Mouse (Mus musculus) duodenum, adult 2 months (tissue): ENCODE results near the gene Mettl17. TPM values are rescaled to one million over a fixed set of nuclear protein-coding genes. Genes with fewer than 3 reads are reported as not detected.

Experiments
- polyA plus RNA-seq: library from polyadenylated mRNA; depleted of rRNA; stranded (reverse); fragments of >200 nt; gene quantifications from 2 replicates; pipeline ENCODE4 v1.2.3, GENCODE M21; 2012; ENCODE audit warnings: low replicate concordance; rRNA removed

Mettl17 gene
- 27.0 and 44.2 TPM in 2 replicates for polyA plus RNA-seq

DNA sequence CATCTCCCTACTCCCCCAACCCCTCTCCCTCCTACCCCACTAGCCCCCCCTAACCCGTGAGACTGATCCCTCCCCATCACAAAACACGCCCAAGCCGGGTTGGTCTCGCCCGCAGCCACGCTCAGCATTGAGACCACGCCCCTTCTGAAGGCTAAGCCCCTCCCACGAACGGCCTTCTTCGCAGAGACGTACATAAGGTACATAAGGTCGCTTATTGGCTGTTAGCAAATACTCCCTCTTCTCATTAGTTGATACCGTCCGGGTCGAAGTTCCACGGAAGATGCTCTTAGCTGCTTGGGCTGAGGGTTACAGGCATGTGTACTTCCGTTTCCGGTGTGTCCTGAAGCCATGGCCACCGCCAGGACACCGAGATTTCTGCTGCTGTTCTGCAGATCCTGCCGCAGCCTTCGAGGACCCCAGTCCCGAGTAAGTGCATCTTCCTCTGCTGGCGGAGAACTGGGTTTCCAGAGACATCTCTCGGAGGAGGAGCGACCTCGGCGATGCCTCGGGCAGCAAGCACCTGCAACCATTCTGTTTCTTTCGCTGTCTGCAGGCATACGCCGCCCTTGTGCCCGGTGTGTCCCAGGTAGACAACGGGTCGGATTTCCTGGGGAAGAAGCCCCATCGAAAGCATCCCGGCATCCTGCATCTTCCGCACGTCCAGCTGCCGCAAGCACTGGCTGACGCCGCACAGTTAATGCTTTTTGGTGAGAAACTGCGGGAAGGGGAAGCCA lies at the start of gene Mettl17:
TSS of gene Mettl17 (plus strand) at position 245 of the 734 bp plus-strand sequence.

DNA sequence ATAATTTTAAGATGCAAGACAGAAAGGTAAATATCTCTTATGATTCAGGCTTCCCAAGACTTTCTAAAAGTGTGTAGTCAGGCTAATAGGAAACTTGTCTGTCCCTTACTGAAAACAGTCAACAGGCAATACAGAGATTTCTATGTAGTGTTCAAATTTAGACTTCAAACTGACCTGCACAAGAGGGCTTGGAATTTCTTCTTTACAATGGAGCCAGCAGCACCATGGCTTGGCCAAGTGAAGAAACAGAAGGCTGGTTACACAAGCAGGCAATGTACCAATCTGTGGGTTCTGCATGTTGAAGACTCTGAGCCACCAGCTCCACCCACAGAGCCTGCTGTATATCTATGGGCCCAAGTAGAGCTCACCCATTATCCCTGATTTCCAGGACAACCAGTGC lies 31.2 kb upstream of the Mettl17 start, which contains the start of gene Ear6:
TSS of gene Ear6 (plus strand) at position 301 of the 400 bp plus-strand sequence.

DNA sequence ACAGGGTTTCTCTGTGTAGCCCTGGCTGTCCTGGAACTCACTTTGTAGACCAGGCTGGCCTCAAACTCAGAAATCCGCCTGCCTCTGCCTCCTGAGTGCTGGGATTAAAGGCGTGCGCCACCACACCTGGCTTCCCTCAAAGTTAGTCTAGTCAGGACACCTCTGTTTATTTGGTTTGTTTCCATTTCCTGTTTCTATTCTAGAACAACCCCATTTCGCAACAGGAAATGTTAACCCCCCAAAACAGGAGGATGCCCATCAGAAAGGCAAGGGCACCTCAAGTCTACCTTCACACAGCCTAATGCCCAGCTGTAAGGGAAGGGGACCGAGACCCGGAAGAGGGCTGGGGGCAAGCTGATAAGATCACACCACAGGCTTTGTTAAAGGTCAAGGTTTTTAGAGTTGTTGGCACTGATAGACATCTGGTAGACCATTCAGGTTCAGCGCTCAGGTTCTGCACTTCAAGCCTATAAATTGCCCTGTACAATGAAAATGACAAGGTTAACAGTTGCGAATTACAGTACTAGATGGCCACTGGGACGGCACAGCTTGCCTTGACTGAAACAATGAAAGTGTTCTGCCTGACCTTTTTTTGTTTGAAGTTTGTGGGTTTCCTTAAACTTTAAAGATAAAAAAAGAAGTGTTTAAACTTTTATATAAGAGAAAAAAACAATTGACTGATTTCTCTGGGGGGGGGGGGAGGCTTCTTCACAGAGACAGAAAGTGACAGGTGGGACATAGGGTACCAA lies 7.7 kb downstream of the Mettl17 start, which contains the start of gene Slc39a2:
TSS of gene Slc39a2 (plus strand) at position 699 of the 749 bp plus-strand sequence.

DNA sequence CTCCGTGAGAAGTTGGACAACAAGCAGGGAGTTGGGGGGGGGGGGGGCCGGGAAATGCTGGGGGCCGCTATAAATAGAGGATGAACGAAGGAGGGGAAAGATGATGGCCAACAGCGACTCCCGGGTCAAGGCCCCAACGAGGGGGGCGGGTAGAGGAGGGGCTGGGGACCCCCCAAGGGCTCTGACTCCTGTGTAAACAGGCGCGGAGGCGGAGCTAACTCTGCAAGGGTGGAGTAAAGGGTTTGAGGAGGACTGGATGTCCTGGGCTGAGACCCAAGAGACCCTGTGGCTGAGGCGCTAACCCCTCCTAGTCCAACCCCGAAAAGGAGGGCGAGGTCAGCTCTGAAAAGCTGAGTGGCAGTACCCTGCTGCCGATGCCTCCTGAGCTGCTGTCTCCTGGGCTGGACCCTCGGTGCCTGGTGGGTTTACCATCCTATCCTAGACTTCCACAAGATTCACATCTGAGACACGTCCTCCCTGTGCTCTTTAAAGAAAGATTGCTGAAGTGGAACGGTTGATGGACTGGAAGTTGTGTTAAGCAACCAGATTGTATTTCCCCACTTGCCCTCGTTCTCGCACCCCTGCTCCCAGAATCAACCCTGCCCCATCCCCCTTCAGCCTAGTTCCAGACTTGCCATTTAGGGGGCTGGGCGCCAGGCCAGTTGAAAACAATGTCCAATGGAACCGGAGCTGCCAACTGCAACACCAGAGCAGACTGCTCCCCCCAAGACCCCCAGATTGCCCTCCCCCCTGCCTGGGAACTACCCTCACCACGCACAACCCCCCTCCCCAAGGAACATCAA lies 29.5 kb downstream of the Mettl17 start, which contains the start of gene Ndrg2:
TSS of gene Ndrg2 (minus strand) at position 199 of the 803 bp plus-strand sequence.

DNA sequence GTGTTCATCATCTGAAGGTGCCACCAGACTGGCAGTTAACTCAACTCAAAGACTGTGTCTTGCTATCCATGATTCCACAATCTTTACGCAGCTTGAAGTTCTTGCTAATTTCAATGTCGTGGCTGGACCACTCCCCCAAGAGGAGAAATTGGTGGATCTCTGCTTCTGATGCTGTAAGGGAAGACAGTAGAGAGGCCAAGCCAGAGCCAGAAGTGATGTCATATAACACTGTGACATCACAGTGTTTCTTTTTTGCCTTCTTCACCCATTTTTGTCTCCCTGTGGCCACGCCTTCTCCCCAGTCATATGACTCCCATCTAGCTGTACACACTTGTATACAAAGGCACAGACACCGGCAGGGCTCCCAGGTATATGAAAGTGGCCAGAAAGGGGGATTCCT lies 33.5 kb downstream of the Mettl17 start, which contains the start of gene Tppp2:
TSS of gene Tppp2 (plus strand) at position 301 of the 400 bp plus-strand sequence.

DNA sequence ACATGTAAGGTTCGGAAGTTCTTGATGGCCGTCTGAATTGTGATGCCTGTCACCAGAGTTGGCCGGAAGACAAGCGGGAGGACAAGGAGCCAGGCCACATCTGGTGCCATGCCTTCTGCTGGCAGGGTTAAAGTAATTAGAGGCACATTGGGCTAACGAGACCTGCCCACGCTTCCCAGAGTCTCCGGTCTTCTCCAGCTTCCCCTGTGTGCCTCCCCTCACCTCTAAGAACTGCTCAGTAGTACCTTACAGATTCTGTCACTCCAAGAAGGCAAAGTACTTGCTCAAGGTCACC lies 37.9 kb downstream of the Mettl17 start, which contains the start of gene Rnase13:
TSS of gene Rnase13 (minus strand) at position 203 of the 295 bp plus-strand sequence.

Other genes starting within 250 kb of the Mettl17 start
- not detected in 2 replicates for gene Gm4181, start 249.2 kb upstream of the Mettl17 start, polyA plus RNA-seq
- not detected in 2 replicates for gene Gm17079, start 189.4 kb upstream of the Mettl17 start, polyA plus RNA-seq
- not detected in 2 replicates for gene Gm5800, start 167.7 kb upstream of the Mettl17 start, polyA plus RNA-seq
- 36.8 and 128 TPM in 2 replicates for gene Ang4, start 111.3 kb upstream of the Mettl17 start, polyA plus RNA-seq
- not detected in 2 replicates for gene AY358078, start 84.8 kb upstream of the Mettl17 start, polyA plus RNA-seq
- not detected in 2 replicates for gene Ear6, start 31.1 kb upstream of the Mettl17 start, polyA plus RNA-seq
- 0.19 and 0.39 TPM in 2 replicates for gene Slc39a2, start 8.0 kb downstream of the Mettl17 start, polyA plus RNA-seq
- gene Ndrg2, start 29.3 kb downstream of the Mettl17 start, polyA plus RNA-seq: 50.1 and 71.8 TPM in 2 replicates
- gene Tppp2, start 33.6 kb downstream of the Mettl17 start, polyA plus RNA-seq: not detected in 2 replicates
- not detected in 2 replicates for gene Rnase13, start 37.9 kb downstream of the Mettl17 start, polyA plus RNA-seq
- gene Arhgef40, start 99.9 kb downstream of the Mettl17 start, polyA plus RNA-seq: 22.0 and 27.8 TPM in 2 replicates
- 93.4 and 133 TPM in 2 replicates for gene Tmem253, start 130.8 kb downstream of the Mettl17 start, polyA plus RNA-seq
- 69.3 and 77.5 TPM in 2 replicates for gene Zfp219, start 135.9 kb downstream of the Mettl17 start, polyA plus RNA-seq
- not detected in 2 replicates for gene Olfr221, start 157.6 kb downstream of the Mettl17 start, polyA plus RNA-seq
- 17.5 and 30.5 TPM in 2 replicates for gene Hnrnpc, start 219.2 kb downstream of the Mettl17 start, polyA plus RNA-seq
- gene Rpgrip1, start 225.9 kb downstream of the Mettl17 start, polyA plus RNA-seq: 0.44 and 10.3 TPM in 2 replicates